Mouse (Mus musculus) G1E-ER4 (cell line): Measurements from ENCODE around the gene Galnt10. TPM values are rescaled to one million over a fixed set of nuclear protein-coding genes. Genes with fewer than 3 reads are reported as not detected.

Experiments used
- GATA1 ChIP-seq: IDR thresholded peaks from one replicate; pipeline ENCODE4 v1.8.0; 2012; ENCODE audit warnings: low read length, inconsistent platforms
- polyA plus RNA-seq: library from polyadenylated mRNA; stranded (reverse); fragments of >175 nt; gene quantifications from 2 replicates; pipeline ENCODE4 v1.2.3, GENCODE M21; 2012

The Galnt10 gene
- polyA plus RNA-seq: 18.5 and 22.0 TPM in 2 replicates

DNA sequence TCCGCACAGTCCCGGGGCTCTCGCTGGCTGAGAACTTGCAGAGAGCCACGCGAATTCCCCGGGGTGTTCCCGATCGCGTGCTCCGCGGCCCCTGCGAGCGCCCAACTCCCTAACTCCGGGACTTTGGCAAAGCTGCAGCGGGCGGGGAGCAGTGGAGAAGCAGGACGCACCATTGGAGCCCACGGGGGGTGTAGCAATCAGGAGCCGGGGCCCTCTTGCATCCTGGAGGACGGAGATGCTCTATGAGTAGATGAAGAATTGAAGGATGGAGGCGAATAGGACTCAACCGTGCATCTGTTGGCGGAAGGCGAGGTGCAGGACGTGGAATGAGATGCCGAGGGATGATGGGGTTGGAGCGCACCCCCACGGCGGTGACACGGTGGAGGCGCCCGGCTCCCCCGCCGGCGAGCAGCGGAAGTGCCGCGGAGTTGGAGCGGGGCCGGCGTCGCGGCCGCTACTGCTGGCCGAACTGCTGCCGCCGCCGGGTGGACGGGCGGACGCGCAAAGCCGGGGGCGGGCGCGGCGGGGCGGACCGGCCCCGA is at the start of gene Galnt10:
Gene Galnt10 (plus strand): TSS at position 425 of the 542 bp plus-strand sequence.
- no peak for TF ChIP-seq GATA1

- no peak for TF ChIP-seq GATA1
These were observed 49.3 kb upstream of the Galnt10 start for GRCm38 (mm10) chr11:57595899-57596298.

DNA sequence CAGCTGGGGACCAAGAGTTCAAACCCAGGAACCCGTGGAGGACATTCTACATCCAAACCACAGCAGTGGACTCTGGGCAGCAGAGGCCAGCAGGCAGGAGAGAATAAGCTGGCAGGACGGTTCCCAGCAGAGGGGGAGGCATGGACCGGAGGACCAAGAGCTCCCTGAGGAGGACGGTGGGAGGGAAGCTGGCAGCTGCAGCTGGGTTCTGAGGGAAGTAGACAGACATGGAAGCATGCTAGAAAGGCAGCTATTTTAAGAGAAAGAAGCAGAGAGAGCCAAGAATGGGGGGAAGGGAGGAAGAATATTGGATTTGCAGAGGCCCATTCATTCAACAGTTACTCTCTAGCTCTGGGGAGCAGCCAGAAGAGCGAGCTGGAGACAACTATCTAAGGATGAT is 47.1 kb upstream of the Galnt10 start:
- no peak for TF ChIP-seq GATA1

DNA sequence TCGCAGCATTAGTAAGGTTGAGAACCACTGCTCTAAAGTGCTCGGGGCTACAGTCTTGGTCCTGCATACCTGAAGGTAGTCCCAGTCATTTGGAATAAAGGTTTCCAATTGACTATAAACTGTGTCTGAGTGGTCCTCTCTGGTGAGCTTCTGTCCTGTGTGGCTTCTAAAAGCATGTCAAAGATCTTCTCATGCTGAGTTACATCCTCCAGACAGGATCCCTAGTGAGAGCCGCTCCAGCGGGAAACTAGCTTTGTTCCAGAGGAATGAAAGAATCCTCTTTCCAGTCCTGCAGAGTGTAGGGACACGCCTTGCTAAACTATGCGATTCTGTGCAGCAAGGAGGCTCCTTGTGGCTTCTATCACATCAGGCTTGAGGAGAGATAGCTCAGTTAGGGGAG is 45.9 kb upstream of the Galnt10 start:
- TF ChIP-seq GATA1: no peak

DNA sequence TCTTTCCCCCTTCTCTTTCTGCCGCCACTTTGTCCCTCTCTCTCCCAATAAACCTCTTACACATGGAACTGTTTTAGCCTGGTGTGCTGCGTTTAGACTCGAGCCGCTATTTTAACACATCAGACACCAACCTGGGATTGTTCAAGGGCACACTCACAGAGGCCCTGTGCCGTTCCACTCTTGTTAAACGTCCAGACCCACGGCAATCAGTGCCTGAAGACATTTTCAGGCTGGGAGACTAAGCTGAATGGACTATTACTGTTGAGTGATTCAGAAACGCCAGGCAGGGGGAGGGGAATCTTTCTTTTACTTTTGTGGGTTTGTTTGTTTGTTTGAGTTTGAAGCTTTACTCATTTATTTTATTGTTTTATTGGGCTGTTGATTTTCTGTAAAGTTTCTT is 45.1 kb upstream of the Galnt10 start:
- TF ChIP-seq GATA1: no peak

- TF ChIP-seq GATA1: no peak
These were observed 44.6 kb upstream of the Galnt10 start for GRCm38 (mm10) chr11:57600621-57601121.

GRCm38 (mm10) chr11:57601806-57602455 is 43.3 kb upstream of the Galnt10 start:
- TF ChIP-seq GATA1: no peak

DNA sequence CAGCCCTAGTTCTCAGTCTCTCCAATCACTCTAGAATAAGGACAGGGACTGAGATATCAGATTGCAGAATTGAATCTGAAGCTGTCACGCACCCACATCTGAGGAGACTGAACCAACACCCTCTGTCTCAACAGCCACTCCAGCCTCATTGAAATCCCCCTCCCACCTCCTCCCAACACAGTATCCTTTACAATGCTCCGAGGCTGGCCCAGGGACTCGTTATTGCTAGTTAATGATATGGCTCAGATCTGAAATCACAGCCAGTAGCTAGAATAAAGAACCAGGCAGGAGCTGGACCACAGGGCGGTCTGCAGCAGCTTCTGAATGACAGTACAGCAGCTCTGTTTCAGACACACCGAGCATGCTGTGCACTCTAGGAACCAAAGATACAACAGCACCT is 40.2 kb upstream of the Galnt10 start:
- no peak for TF ChIP-seq GATA1

DNA sequence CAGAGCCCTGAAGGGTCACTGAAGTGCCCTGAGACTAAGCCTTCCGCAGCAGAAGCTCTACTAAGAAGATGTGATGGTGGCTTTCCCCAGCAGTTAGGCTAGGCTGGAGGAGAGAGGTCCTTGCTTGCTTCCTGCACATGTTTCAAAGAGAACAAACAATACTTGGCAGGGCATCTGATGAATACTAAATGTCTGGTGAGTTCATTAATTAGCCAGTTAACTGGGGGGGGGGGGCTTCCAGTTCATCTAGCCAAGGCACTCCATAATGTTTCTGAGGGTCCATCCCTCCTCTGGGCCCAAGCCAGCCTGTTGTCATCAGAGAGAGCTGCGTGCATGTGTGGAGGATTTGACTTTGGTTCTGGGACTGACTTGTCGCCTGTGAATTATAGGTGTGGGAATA is 39.6 kb upstream of the Galnt10 start:
- no peak for TF ChIP-seq GATA1

- TF ChIP-seq GATA1: no peak
These were observed 30.7 kb upstream of the Galnt10 start for GRCm38 (mm10) chr11:57614502-57614901.

GRCm38 (mm10) chr11:57615286-57615685 is 30.0 kb upstream of the Galnt10 start:
- no peak for TF ChIP-seq GATA1

GRCm38 (mm10) chr11:57615871-57616270 is 29.4 kb upstream of the Galnt10 start:
- TF ChIP-seq GATA1: no peak

GRCm38 (mm10) chr11:57617526-57618264 is 27.5 kb upstream of the Galnt10 start:
- TF ChIP-seq GATA1: no peak

DNA sequence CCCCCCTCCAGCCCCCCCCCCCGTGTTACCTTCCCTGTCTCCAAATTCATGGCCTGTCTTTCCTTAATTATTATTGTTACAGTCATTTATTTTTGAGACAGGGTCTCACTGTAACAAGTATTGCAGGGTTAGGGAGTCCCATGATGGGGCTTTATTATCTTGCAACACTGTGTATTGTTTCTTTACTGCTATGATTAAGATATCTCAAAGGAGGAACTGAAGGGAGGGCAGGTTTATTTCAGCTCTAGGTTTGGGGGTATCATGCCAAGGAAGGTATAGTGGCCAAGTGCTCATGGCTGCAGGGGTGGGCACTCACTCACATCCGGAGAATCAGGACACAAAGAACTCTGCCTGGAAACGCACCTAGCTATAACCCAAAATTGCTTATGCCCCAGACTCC is 23.8 kb upstream of the Galnt10 start:
- no peak for TF ChIP-seq GATA1

- TF ChIP-seq GATA1: no peak
These were observed 23.4 kb upstream of the Galnt10 start for GRCm38 (mm10) chr11:57621876-57622275.

- no peak for TF ChIP-seq GATA1
These were observed 20.8 kb upstream of the Galnt10 start for GRCm38 (mm10) chr11:57624490-57624893.

DNA sequence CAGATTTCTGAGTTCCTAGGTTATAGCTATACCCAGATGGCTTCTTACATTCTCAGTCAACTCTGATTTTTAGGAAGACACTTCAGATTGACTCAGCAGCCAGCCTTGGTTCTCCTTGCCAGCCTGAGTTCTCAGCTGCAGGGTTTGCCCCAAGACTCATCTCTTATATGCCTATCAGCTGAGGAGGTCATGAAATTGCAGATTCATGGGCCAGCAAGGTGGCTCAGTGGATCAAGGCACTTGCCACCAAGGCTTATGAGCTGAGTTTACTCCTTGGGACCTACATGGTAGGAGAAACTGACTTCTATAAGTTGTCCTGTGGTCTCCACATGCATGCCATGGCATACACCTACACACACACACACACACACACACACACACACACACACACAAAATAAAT is 19.8 kb upstream of the Galnt10 start:
- TF ChIP-seq GATA1: no peak
